ENCODE assay signal across 26 mouse cellular contexts in the genomic region with DNA sequence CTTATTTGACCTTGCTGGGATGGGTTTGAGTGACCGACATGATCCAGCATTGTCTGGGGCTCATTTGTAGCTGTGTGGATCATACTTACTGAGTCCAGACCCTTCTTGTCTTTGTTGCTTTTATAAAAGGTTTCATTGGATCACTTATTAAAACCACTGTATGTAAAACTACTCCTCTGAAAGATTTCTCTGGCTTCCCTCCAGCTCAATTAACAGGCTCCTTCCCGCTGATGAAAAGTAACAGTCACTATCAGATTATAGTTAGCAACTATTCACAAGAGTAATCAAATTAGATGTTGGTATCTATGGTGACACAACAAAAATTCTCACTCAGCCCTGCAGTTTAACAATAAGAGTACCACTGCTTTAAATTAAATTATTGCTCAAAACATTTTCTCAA.
A peak's percentile ranks its signal among the peaks of the same experiment; 100 is the strongest.
DNase-seq lines count a peak whose midpoint lies in the region; ATAC-seq and TF ChIP-seq lines count a peak whose summit lies in the region.
"Had no signal": no experiment of that assay in that cellular context is flagged by ENCODE, and none has a peak within 500 bp of the region (broad histone marks: within the 10 kb centered on the region; RNA-seq: fewer than 3 reads in every experiment).

No protein-coding gene starts in this region.

- H3K27me3 ChIP-seq in forebrain, embryonic 14.5 days (replicated peaks; ENCODE audit: control insufficient read depth, insufficient read depth, low read length): no peaks in the 10 kb centered on the region
- H3K27me3 ChIP-seq in forebrain, embryonic 10.5 days (ENCODE audit: poor library complexity, severe bottlenecking): no peaks in the 10 kb centered on the region; the same call in 1 of the 2 replicates
- no peaks in the 10 kb centered on the region for H3K27me3 ChIP-seq in hindbrain, embryonic 13.5 days
- no peaks in the 10 kb centered on the region for H3K27me3 ChIP-seq in hindbrain, embryonic 10.5 days (ENCODE audit: insufficient read depth, poor library complexity, severe bottlenecking)
- H3K27me3 ChIP-seq in midbrain, postnatal 0 days (ENCODE audit: insufficient read depth, low read length): no peaks in the 10 kb centered on the region
- no peaks in the 10 kb centered on the region for H3K27me3 ChIP-seq in midbrain, embryonic 15.5 days (replicated peaks)
- H3K27me3 ChIP-seq: CH12.LX; embryonic facial prominence, embryonic 12.5 days; embryonic facial prominence, embryonic 15.5 days had no signal

- no peak overlapping the region for H3K27ac ChIP-seq in forebrain, embryonic 14.5 days (ENCODE audit: low read depth, low read length)
- no peak overlapping the region for H3K27ac ChIP-seq in forebrain, embryonic 10.5 days
- peak overlapping the region; percentile 24; the same call in 1 of the 2 replicates for H3K27ac ChIP-seq in hindbrain, embryonic 13.5 days
- no peak overlapping the region for H3K27ac ChIP-seq in hindbrain, embryonic 10.5 days
- H3K27ac ChIP-seq in midbrain, postnatal 0 days (ENCODE audit: low read depth, low read length): no peak overlapping the region
- no peak overlapping the region for H3K27ac ChIP-seq in midbrain, embryonic 15.5 days
- H3K27ac ChIP-seq: embryonic facial prominence, embryonic 12.5 days; embryonic facial prominence, embryonic 15.5 days; gastrocnemius, adult 2 months had no signal

- no peak overlapping the region for H3K4me3 ChIP-seq in forebrain, embryonic 14.5 days (ENCODE audit: low read depth, low read length)
- no peak overlapping the region for H3K4me3 ChIP-seq in forebrain, embryonic 10.5 days
- no peak overlapping the region for H3K4me3 ChIP-seq in hindbrain, embryonic 13.5 days
- no peak overlapping the region for H3K4me3 ChIP-seq in hindbrain, embryonic 10.5 days
- no peak overlapping the region for H3K4me3 ChIP-seq in midbrain, postnatal 0 days (ENCODE audit: low read depth, low read length)
- H3K4me3 ChIP-seq in midbrain, embryonic 15.5 days: no peak overlapping the region
- H3K4me3 ChIP-seq: embryonic facial prominence, embryonic 12.5 days; embryonic facial prominence, embryonic 15.5 days; gastrocnemius, adult 2 months had no signal

- no peak overlapping the region for H3K9ac ChIP-seq in forebrain, embryonic 14.5 days (ENCODE audit: low read length)
- no peak overlapping the region for H3K9ac ChIP-seq in hindbrain, embryonic 13.5 days
- no peak overlapping the region for H3K9ac ChIP-seq in midbrain, postnatal 0 days (replicated peaks; ENCODE audit: low read length, poor library complexity, severe bottlenecking)
- H3K9ac ChIP-seq in midbrain, embryonic 15.5 days: no peak overlapping the region
- H3K9ac ChIP-seq: embryonic facial prominence, embryonic 12.5 days; embryonic facial prominence, embryonic 15.5 days; forebrain, postnatal 0 days had no signal

- peaks cover 12% of the 10 kb centered on the region for H3K4me1 ChIP-seq in forebrain, embryonic 14.5 days (ENCODE audit: control insufficient read depth, insufficient read depth, low read length)
- H3K4me1 ChIP-seq in forebrain, embryonic 10.5 days: peaks cover 8% of the 10 kb centered on the region; the same call in 1 of the 2 replicates
- peaks cover 52% of the 10 kb centered on the region for H3K4me1 ChIP-seq in hindbrain, embryonic 13.5 days (replicated peaks)
- peaks cover 11% of the 10 kb centered on the region; the same call in 1 of the 2 replicates for H3K4me1 ChIP-seq in hindbrain, embryonic 10.5 days (replicated peaks)
- peaks cover 3% of the 10 kb centered on the region; the same call in 1 of the 2 replicates for H3K4me1 ChIP-seq in midbrain, postnatal 0 days (ENCODE audit: insufficient read depth, low read length)
- H3K4me1 ChIP-seq in midbrain, embryonic 15.5 days: peaks cover 26% of the 10 kb centered on the region; the same call in 1 of the 2 replicates
- H3K4me1 ChIP-seq: embryonic facial prominence, embryonic 12.5 days; embryonic facial prominence, embryonic 15.5 days had no signal

- no peaks in the 10 kb centered on the region for H3K9me3 ChIP-seq in forebrain, embryonic 14.5 days (replicated peaks; ENCODE audit: control insufficient read depth, low read length)
- H3K9me3 ChIP-seq in forebrain, embryonic 10.5 days: no peaks in the 10 kb centered on the region
- no peaks in the 10 kb centered on the region for H3K9me3 ChIP-seq in hindbrain, embryonic 13.5 days
- no peaks in the 10 kb centered on the region for H3K9me3 ChIP-seq in hindbrain, embryonic 10.5 days
- no peaks in the 10 kb centered on the region for H3K9me3 ChIP-seq in midbrain, postnatal 0 days (ENCODE audit: low read length)
- no peaks in the 10 kb centered on the region for H3K9me3 ChIP-seq in midbrain, embryonic 15.5 days
- H3K9me3 ChIP-seq: embryonic facial prominence, embryonic 12.5 days; embryonic facial prominence, embryonic 15.5 days had no signal

- no peak for TF ChIP-seq CTCF in midbrain, postnatal 0 days (IDR thresholded peaks at IDR 0.05)

- peak; percentile 72 for DNase-seq in forebrain, embryonic 14.5 days (ENCODE audit: low spot score)
- no peak for DNase-seq in forebrain, embryonic 10.5 days (ENCODE audit: extremely low spot score, low spot score)
- no peak for DNase-seq in hindbrain, embryonic 10.5 days (ENCODE audit: low spot score)
- DNase-seq in midbrain, postnatal 0 days (ENCODE audit: low spot score): peak; percentile 30
- peak; percentile 40 for DNase-seq in Muller cell, postnatal 12 days (ENCODE audit: inconsistent ontology term)
- no peak for DNase-seq in right cerebral cortex, postnatal 4 days
- DNase-seq: adrenal gland, adult 8-10 months; adrenal gland, postnatal 25 days; B cell, adult 2 months; cerebellum, adult 18-20 months; cerebellum, adult 9-11 months; cerebellum, postnatal 25 days; forebrain, postnatal 0 days; gastrocnemius, adult 2 months; gastrocnemius, postnatal 14 days; heart, adult 11 months; kidney, adult 2 months had no signal

- H3K36me3 ChIP-seq in forebrain, embryonic 14.5 days (ENCODE audit: control insufficient read depth, insufficient read depth, low read length): no peaks in the 10 kb centered on the region
- no peaks in the 10 kb centered on the region for H3K36me3 ChIP-seq in forebrain, embryonic 10.5 days (replicated peaks)
- no peaks in the 10 kb centered on the region for H3K36me3 ChIP-seq in hindbrain, embryonic 13.5 days
- no peaks in the 10 kb centered on the region for H3K36me3 ChIP-seq in hindbrain, embryonic 10.5 days
- H3K36me3 ChIP-seq in midbrain, postnatal 0 days (ENCODE audit: insufficient read depth, low read length): no peaks in the 10 kb centered on the region
- no peaks in the 10 kb centered on the region for H3K36me3 ChIP-seq in midbrain, embryonic 15.5 days (replicated peaks)
- H3K36me3 ChIP-seq: embryonic facial prominence, embryonic 12.5 days; embryonic facial prominence, embryonic 15.5 days; G1E had no signal

- 10% methylated on average over 2 of the region's 2 CpGs for WGBS in forebrain, embryonic 14.5 days
- WGBS in forebrain, embryonic 10.5 days: 75% methylated on average over 2 of the region's 2 CpGs
- 47% methylated on average over 2 of the region's 2 CpGs for WGBS in hindbrain, embryonic 13.5 days
- 64% methylated on average over 2 of the region's 2 CpGs for WGBS in hindbrain, embryonic 10.5 days
- WGBS in midbrain, postnatal 0 days: 41% methylated on average over 2 of the region's 2 CpGs
- WGBS in midbrain, embryonic 15.5 days: 31% methylated on average over 2 of the region's 2 CpGs

- no peak overlapping the region for H3K4me2 ChIP-seq in forebrain, embryonic 14.5 days (ENCODE audit: low read length)
- H3K4me2 ChIP-seq in hindbrain, embryonic 13.5 days: no peak overlapping the region
- H3K4me2 ChIP-seq in midbrain, postnatal 0 days (ENCODE audit: low read depth, low read length, poor library complexity, severe bottlenecking): no peak overlapping the region
- H3K4me2 ChIP-seq in midbrain, embryonic 15.5 days: no peak overlapping the region
- H3K4me2 ChIP-seq: embryonic facial prominence, embryonic 12.5 days; embryonic facial prominence, embryonic 15.5 days; heart, embryonic 11.5 days had no signal

- no peak for ATAC-seq in forebrain, embryonic 14.5 days
- no peak for ATAC-seq in hindbrain, embryonic 13.5 days (ENCODE audit: low FRiP score)
- no peak for ATAC-seq in midbrain, postnatal 0 days (ENCODE audit: low FRiP score)
- no peak for ATAC-seq in midbrain, embryonic 15.5 days (replicated peaks)
- ATAC-seq: activated CD4-positive, CD25-positive, alpha-beta regulatory T cell, adult 4 months; forebrain, postnatal 0 days; intestine, postnatal 0 days had no signal

Comparison
In these comparisons a context has a peak if more than half of its experiments do, and no peak if none do; other contexts are left out.
1. DNase-seq: peak in forebrain, embryonic 14.5 days (single experiment), midbrain, postnatal 0 days (single experiment) and Muller cell, postnatal 12 days (single experiment); none in forebrain, embryonic 10.5 days (single experiment), hindbrain, embryonic 10.5 days (single experiment) and right cerebral cortex, postnatal 4 days (single experiment).